Comparison of ENCODE assay signal across 8 mouse cellular contexts in the genomic region with DNA sequence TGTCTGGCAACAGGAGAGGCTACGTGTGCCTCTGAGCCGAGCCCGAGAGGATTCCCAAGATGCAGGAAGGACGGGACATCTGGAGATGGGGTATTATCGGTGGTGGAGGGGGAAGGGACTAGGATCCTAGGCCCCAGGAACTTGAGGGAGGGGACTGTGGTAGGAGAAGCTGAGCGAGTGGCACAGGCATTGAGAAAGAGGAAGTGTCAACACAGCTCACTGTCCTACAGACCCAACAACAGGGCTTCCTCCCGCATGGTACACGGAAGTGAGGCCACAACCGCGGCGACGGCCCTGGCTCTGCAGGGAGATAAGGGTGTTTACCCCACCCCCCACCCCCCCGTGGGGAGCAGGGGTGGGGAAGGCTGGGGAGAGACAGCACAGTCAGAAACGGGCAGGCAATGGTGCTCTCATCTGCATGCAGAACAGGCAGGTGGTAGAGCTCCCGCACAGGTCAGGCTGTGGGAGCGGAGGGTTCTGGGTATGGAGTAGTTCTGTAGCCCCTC. TPM values are rescaled to one million over a fixed set of nuclear protein-coding genes. Genes with fewer than 3 reads are reported as not detected.
A peak's percentile ranks its signal among the peaks of the same experiment; 100 is the strongest.
DNase-seq lines count a peak whose midpoint lies in the region; ATAC-seq and TF ChIP-seq lines count a peak whose summit lies in the region.

No protein-coding gene starts in this region.

- H3K9ac ChIP-seq in forebrain, embryonic 15.5 days (replicated peaks), result no peak overlapping the region
- H3K9ac ChIP-seq in hindbrain, postnatal 0 days (replicated peaks; ENCODE audit: low read length), result no peak overlapping the region
- peak overlapping the region; percentile 66 for H3K9ac ChIP-seq in liver, embryonic 15.5 days

- peak; percentile 53 for ATAC-seq in forebrain, embryonic 15.5 days (replicated peaks)
- ATAC-seq in hindbrain, postnatal 0 days, result peak; percentile 70; the same call in 1 of the 2 replicates
- peak; percentile 93 for ATAC-seq in liver, embryonic 15.5 days (ENCODE audit: insufficient read depth)

- H3K36me3 ChIP-seq in forebrain, embryonic 15.5 days, result no peaks in the 10 kb centered on the region
- H3K36me3 ChIP-seq in hindbrain, postnatal 0 days (ENCODE audit: insufficient read depth, low read length), result no peaks in the 10 kb centered on the region
- no peaks in the 10 kb centered on the region for H3K36me3 ChIP-seq in liver, embryonic 15.5 days (replicated peaks)

- no peaks in the 10 kb centered on the region for H3K27me3 ChIP-seq in forebrain, embryonic 15.5 days
- no peaks in the 10 kb centered on the region for H3K27me3 ChIP-seq in hindbrain, postnatal 0 days (ENCODE audit: insufficient read depth, low read length)
- no peaks in the 10 kb centered on the region; the same call in 1 of the 2 replicates for H3K27me3 ChIP-seq in liver, embryonic 15.5 days

- H3K9me3 ChIP-seq in forebrain, embryonic 15.5 days, result no peaks in the 10 kb centered on the region
- H3K9me3 ChIP-seq in hindbrain, postnatal 0 days (ENCODE audit: low read length), result no peaks in the 10 kb centered on the region
- no peaks in the 10 kb centered on the region for H3K9me3 ChIP-seq in liver, embryonic 15.5 days (replicated peaks)

- peak overlapping the region; percentile 23; the same call in 1 of the 2 replicates for H3K4me2 ChIP-seq in forebrain, embryonic 15.5 days (replicated peaks)
- H3K4me2 ChIP-seq in hindbrain, postnatal 0 days (ENCODE audit: low read depth, low read length), result peak overlapping the region; percentile 29; the same call in 1 of the 2 replicates
- peak overlapping the region; percentile 82 for H3K4me2 ChIP-seq in liver, embryonic 15.5 days

- TF ChIP-seq CTCF in hindbrain, postnatal 0 days (IDR thresholded peaks at IDR 0.05; ENCODE audit: low read depth), result no peak

- peaks cover 3% of the 10 kb centered on the region; the same call in 1 of the 2 replicates for H3K4me1 ChIP-seq in forebrain, embryonic 15.5 days
- H3K4me1 ChIP-seq in hindbrain, postnatal 0 days (ENCODE audit: insufficient read depth, low read length), result peaks cover 4% of the 10 kb centered on the region; the same call in 1 of the 2 replicates
- H3K4me1 ChIP-seq in liver, embryonic 15.5 days (replicated peaks), result peaks cover 37% of the 10 kb centered on the region

- WGBS in forebrain, embryonic 15.5 days, result 40% methylated on average over 16 of the region's 16 CpGs
- WGBS in hindbrain, postnatal 0 days, result 29% methylated on average over 15 of the region's 16 CpGs
- under 1% methylated on average over 16 of the region's 16 CpGs for WGBS in liver, embryonic 15.5 days (ENCODE audit: insufficient replicate concordance)

- DNase-seq in CD4-positive, CD25-positive, alpha-beta regulatory T cell, adult 2 months (ENCODE audit: low read depth, low spot score), result peak; percentile 86
- DNase-seq in adrenal gland, postnatal 25 days, result peak; percentile 20
- DNase-seq in hindbrain, postnatal 0 days (ENCODE audit: low spot score), result peak; percentile 18
- DNase-seq in naive thymus-derived CD4-positive, alpha-beta T cell, adult 2 months (ENCODE audit: low read depth), result peak; percentile 85
- peak; percentile 69 for DNase-seq in yolk sac, embryonic 10.5 days (ENCODE audit: low spot score)
- no peak for DNase-seq in cerebellum, adult 18-20 months

- peak overlapping the region; percentile 54 for H3K27ac ChIP-seq in forebrain, embryonic 15.5 days (replicated peaks)
- H3K27ac ChIP-seq in hindbrain, postnatal 0 days, result no peak overlapping the region
- H3K27ac ChIP-seq in liver, embryonic 15.5 days (replicated peaks), result peak overlapping the region; percentile 86

- no peak overlapping the region for H3K4me3 ChIP-seq in forebrain, embryonic 15.5 days
- H3K4me3 ChIP-seq in hindbrain, postnatal 0 days (ENCODE audit: low read length), result no peak overlapping the region
- peak overlapping the region; percentile 56 for H3K4me3 ChIP-seq in liver, embryonic 15.5 days (replicated peaks)

RNA-seq across cellular contexts. Expression of a gene that starts 18.5 kb away (rescaled TPM):
- 9.4 and 14.1 TPM in 2 replicates for total RNA-seq in adrenal gland, postnatal 25 days (2021)
- polyA plus RNA-seq in forebrain, embryonic 15.5 days (2015; fragmentation: Nextera tagmentation; extraction: Ambion mirVana), result 8.3 and 8.8 TPM in 2 replicates
- total RNA-seq in hindbrain, postnatal 0 days (2014; rRNA removed), result 5.7 and 6.6 TPM in 2 replicates
- 10.7 and 14.4 TPM in 2 replicates for polyA plus RNA-seq in hindbrain, postnatal 0 days (2015; fragmentation: Nextera tagmentation; extraction: Ambion mirVana)
- polyA plus RNA-seq in liver, embryonic 15.5 days (2015; fragmentation: Nextera tagmentation; extraction: Ambion mirVana), result 47.2 and 48.4 TPM in 2 replicates

Comparison
In these comparisons a context has a peak if more than half of its experiments do, and no peak if none do; other contexts are left out.
1. DNase-seq: peak in CD4-positive, CD25-positive, alpha-beta regulatory T cell, adult 2 months (single experiment), adrenal gland, postnatal 25 days (single experiment), hindbrain, postnatal 0 days (single experiment), naive thymus-derived CD4-positive, alpha-beta T cell, adult 2 months (single experiment) and yolk sac, embryonic 10.5 days (single experiment); none in cerebellum, adult 18-20 months (0 of 2).
2. H3K4me2 ChIP-seq: peak in every context shown above with its lines; median percentile 82 in liver, embryonic 15.5 days; 29 in hindbrain, postnatal 0 days; 23 in forebrain, embryonic 15.5 days.
3. Peak in every context shown above with its lines, with median percentiles within 50 percentile points of each other: ATAC-seq.